Mouse (Mus musculus) heart, adult 11 months (tissue): ENCODE measurements around the gene Dusp7.

Source experiments
- DNase-seq: peaks from one replicate; pipeline ENCODE4 v3.0.0; 2022

Dusp7 gene

GRCm38 (mm10) chr9:106355217-106355974 is 13.0 kb upstream of the Dusp7 start:
- DNase-seq = peak; percentile 91

- peak; percentile 90 for DNase-seq
Observed at GRCm38 (mm10) chr9:106355975-106356286, 12.5 kb upstream of the Dusp7 start.

GRCm38 (mm10) chr9:106356323-106356844 is 12.0 kb upstream of the Dusp7 start:
- DNase-seq = peak; percentile 87

GRCm38 (mm10) chr9:106357167-106357566 is 11.3 kb upstream of the Dusp7 start:
- DNase-seq = no peak

- no peak for DNase-seq
Observed at GRCm38 (mm10) chr9:106359297-106359696, 9.1 kb upstream of the Dusp7 start.

GRCm38 (mm10) chr9:106361140-106361539 is 7.3 kb upstream of the Dusp7 start:
- DNase-seq = no peak

GRCm38 (mm10) chr9:106365333-106365732 is 3.1 kb upstream of the Dusp7 start:
- no peak for DNase-seq

GRCm38 (mm10) chr9:106366188-106366587 is 2.2 kb upstream of the Dusp7 start:
- DNase-seq = peak; percentile 92

GRCm38 (mm10) chr9:106367001-106367400 is 1.4 kb upstream of the Dusp7 start:
- no peak for DNase-seq

GRCm38 (mm10) chr9:106367592-106368111 is 780 bp upstream of the Dusp7 start:
- peak; percentile 100 for DNase-seq

GRCm38 (mm10) chr9:106368831-106369501 is 534 bp downstream of the Dusp7 start:
- DNase-seq = peak; percentile 96

- DNase-seq = peak; percentile 98
Observed at GRCm38 (mm10) chr9:106369801-106370485, 1.5 kb downstream of the Dusp7 start.

GRCm38 (mm10) chr9:106370620-106371383 is 2.4 kb downstream of the Dusp7 start:
- DNase-seq = peak; percentile 96

GRCm38 (mm10) chr9:106371384-106371671 is 2.9 kb downstream of the Dusp7 start:
- no peak for DNase-seq

- peak; percentile 100 for DNase-seq
Observed at GRCm38 (mm10) chr9:106371776-106372175, 3.3 kb downstream of the Dusp7 start.

- peak; percentile 95 for DNase-seq
Observed at GRCm38 (mm10) chr9:106372431-106373412, 4.3 kb downstream of the Dusp7 start.

- DNase-seq = peak; percentile 95
Observed at GRCm38 (mm10) chr9:106373973-106374372, 5.5 kb downstream of the Dusp7 start.

GRCm38 (mm10) chr9:106377247-106377646 is 8.8 kb downstream of the Dusp7 start:
- no peak for DNase-seq

GRCm38 (mm10) chr9:106378045-106378444 is 9.6 kb downstream of the Dusp7 start:
- DNase-seq = no peak

GRCm38 (mm10) chr9:106378753-106379152 is 10.3 kb downstream of the Dusp7 start:
- no peak for DNase-seq

- DNase-seq = peak; percentile 98
Observed at GRCm38 (mm10) chr9:106386181-106386864, 17.9 kb downstream of the Dusp7 start.
